Mouse (Mus musculus): Measurements from ENCODE around the gene Ap3s2. TPM values are rescaled to one million over a fixed set of nuclear protein-coding genes. Genes with fewer than 3 reads are reported as not detected.

Gene Ap3s2
- polyA plus RNA-seq, 1 experiment: 10.4 TPM

DNA sequence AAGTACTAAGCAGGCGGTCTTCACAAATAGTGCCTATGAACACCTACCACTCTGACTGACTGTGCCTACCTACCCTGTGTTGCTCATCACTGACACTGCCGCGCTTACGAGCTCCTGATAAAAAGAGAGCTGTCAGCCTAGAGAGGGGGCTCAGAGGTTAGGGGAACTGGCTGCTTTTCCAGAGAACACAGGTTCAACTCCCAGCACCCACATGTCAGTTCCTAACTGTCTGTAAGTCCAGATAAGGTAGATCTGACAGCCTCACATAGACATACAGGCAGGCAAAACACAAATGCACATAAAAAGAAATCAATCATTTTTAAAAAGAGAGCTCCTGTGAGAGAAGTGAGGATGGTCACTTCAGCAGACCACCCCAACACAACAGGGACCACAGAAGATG lies 15.3 kb downstream of the Ap3s2 start:
- H3K4me3 ChIP-seq (ENCODE audit: low read depth, low read length): no peak overlapping the region
- WGBS: 94% methylated on average over 4 of the region's 4 CpGs
- H3K4me1 ChIP-seq (ENCODE audit: control insufficient read depth, insufficient read depth, insufficient read length, low read length): peaks cover 21% of the 10 kb centered on the region; the same call in 1 of the 2 replicates
- no peak overlapping the region for H3K27ac ChIP-seq (ENCODE audit: insufficient read depth, low read depth, low read length)
- no peak for TF ChIP-seq POLR2A (IDR thresholded peaks at IDR 0.05; ENCODE audit: low read depth, low read length)
- TF ChIP-seq CTCF (IDR thresholded peaks at IDR 0.05; ENCODE audit: extremely low read depth, insufficient read length, insufficient replicate concordance, low read depth, low read length): no peak
- peaks cover 22% of the 10 kb centered on the region for H3K36me3 ChIP-seq (ENCODE audit: control insufficient read depth, insufficient read depth, low read length)
- no peaks in the 10 kb centered on the region for H3K27me3 ChIP-seq (ENCODE audit: control insufficient read depth, insufficient read depth, low read length)

DNA sequence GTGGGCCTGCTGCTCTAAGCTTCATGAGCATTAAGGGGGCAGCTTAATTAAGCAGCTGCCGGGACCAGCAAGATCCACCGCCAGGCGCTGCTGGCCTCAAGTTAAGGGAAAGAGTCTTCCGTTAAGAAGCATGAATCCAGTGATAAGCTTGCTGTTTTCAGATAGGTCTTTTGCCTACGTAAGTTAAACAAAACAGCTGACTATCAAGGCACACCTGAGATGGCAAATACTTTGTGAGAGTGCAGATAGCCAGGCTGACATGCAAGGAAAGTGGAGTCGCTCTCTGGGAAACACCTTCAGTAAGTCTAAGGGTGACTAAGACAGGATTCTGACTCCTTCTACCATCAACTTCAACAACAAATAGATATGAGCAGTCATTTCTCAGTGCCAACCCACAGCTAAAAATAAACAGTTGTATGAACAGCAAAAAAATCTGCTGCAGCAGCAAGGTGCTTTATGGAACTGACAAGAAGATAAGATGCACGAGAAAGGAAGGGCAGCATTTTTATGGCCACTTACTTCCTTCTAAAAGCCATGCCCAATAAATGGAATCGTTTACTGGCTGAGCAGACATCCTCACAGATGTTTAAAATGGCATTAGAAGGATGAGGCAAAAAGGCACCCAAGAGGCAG lies 17.2 kb downstream of the Ap3s2 start:
- 29% methylated on average over 8 of the region's 8 CpGs for WGBS
- Histone ChIP-seq H3K36me3 (ENCODE audit: control insufficient read depth, insufficient read depth, low read length) (peaks cover 8% of the 10 kb centered on the region), H3K27ac (ENCODE audit: insufficient read depth, low read depth, low read length) (peak overlapping the region; percentile 96), H3K4me3 (ENCODE audit: low read depth, low read length) (no peak overlapping the region; the same call in 1 of the 2 replicates), H3K27me3 (ENCODE audit: control insufficient read depth, insufficient read depth, low read length) (no peaks in the 10 kb centered on the region), H3K4me1 (ENCODE audit: control insufficient read depth, insufficient read depth, insufficient read length, low read length) (peaks cover 21% of the 10 kb centered on the region; the same call in 1 of the 2 replicates)
- no peak for TF ChIP-seq CTCF (IDR thresholded peaks at IDR 0.05; ENCODE audit: extremely low read depth, insufficient read length, insufficient replicate concordance, low read depth, low read length)
- TF ChIP-seq POLR2A (IDR thresholded peaks at IDR 0.05; ENCODE audit: low read depth, low read length): no peak

DNA sequence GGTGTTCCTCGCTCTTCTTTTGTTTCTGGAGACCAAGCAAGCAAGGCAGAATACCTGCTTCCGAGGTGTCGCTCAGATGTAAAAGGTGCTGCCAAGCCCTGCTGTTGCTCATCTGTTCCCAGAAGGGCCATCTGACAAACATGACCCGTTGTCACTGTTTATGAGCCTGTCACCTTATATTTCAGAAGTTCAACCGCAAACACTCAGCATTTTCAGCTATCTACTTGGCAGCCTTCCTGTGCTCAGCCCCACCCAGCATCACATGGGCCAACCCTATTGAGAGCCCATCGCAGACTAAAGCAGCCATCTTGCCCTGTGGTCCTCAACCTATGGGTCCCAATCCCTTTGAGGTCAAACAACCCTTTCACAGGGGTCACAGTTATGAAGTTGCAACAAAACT lies 19.7 kb downstream of the Ap3s2 start:
- TF ChIP-seq POLR2A (IDR thresholded peaks at IDR 0.05; ENCODE audit: low read depth, low read length) (no peak), CTCF (IDR thresholded peaks at IDR 0.05; ENCODE audit: extremely low read depth, insufficient read length, insufficient replicate concordance, low read depth, low read length) (no peak)
- H3K27me3 ChIP-seq (ENCODE audit: control insufficient read depth, insufficient read depth, low read length): no peaks in the 10 kb centered on the region
- H3K27ac ChIP-seq (ENCODE audit: insufficient read depth, low read depth, low read length): peak overlapping the region; percentile 84
- 45% methylated on average over 6 of the region's 6 CpGs for WGBS
- H3K4me1 ChIP-seq (ENCODE audit: control insufficient read depth, insufficient read depth, insufficient read length, low read length): peaks cover 33% of the 10 kb centered on the region; the same call in 1 of the 2 replicates
- H3K4me3 ChIP-seq (ENCODE audit: low read depth, low read length): no peak overlapping the region
- H3K36me3 ChIP-seq (ENCODE audit: control insufficient read depth, insufficient read depth, low read length): peaks cover 4% of the 10 kb centered on the region; the same call in 1 of the 2 replicates

DNA sequence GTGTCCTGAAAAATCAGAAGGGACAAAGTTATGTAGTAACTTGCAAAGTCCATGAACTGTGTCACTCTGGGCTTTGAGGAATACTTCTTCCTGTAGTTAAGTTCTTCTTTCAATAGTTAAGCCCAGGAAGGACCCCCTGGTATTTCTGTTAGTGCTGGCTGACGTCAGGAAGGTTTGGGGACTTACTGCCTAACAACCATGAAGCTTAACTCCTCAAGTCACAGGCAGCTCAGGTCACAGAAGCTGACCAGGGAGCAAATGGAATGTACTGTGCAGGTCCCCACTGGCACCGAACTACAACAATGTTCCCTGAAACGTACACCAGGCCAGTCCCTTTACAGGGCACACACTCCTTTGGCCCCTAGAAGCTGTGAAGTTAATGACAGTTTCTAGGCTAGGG lies 25.2 kb downstream of the Ap3s2 start:
- Histone ChIP-seq H3K27ac (ENCODE audit: insufficient read depth, low read depth, low read length) (peak overlapping the region; percentile 91), H3K27me3 (ENCODE audit: control insufficient read depth, insufficient read depth, low read length) (no peaks in the 10 kb centered on the region), H3K4me1 (ENCODE audit: control insufficient read depth, insufficient read depth, insufficient read length, low read length) (peaks cover 35% of the 10 kb centered on the region), H3K4me3 (ENCODE audit: low read depth, low read length) (no peak overlapping the region), H3K36me3 (ENCODE audit: control insufficient read depth, insufficient read depth, low read length) (peaks cover 1% of the 10 kb centered on the region; the same call in 1 of the 2 replicates)
- TF ChIP-seq CTCF (IDR thresholded peaks at IDR 0.05; ENCODE audit: extremely low read depth, insufficient read length, insufficient replicate concordance, low read depth, low read length): no peak
- WGBS: 46% methylated on average over 3 of the region's 3 CpGs

DNA sequence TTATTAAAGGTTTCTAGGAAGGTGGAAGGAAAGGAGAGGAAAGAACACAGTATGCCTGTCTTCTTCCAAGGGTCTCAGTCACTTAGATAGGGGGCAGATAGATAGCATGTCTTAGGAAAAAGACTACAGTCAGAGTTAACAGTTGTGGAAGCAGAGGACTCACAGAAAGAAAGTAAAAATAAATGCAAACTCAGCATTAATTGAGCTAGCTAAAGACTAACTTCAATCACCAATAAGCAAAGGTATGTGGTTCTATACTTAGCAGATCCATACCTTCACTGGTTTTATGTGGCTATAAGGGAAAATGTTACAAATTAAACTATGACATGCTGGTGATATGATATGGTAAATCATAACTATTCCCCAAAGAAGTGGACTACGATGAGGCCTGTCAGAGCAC lies 25.7 kb downstream of the Ap3s2 start:
- no peak overlapping the region for H3K4me3 ChIP-seq (ENCODE audit: low read depth, low read length)
- TF ChIP-seq CTCF (IDR thresholded peaks at IDR 0.05; ENCODE audit: extremely low read depth, insufficient read length, insufficient replicate concordance, low read depth, low read length): no peak
- TF ChIP-seq POLR2A (IDR thresholded peaks at IDR 0.05; ENCODE audit: low read depth, low read length): no peak
- peak overlapping the region; percentile 93 for H3K27ac ChIP-seq (ENCODE audit: insufficient read depth, low read depth, low read length)
- peaks cover 37% of the 10 kb centered on the region for H3K4me1 ChIP-seq (ENCODE audit: control insufficient read depth, insufficient read depth, insufficient read length, low read length)
- H3K27me3 ChIP-seq (ENCODE audit: control insufficient read depth, insufficient read depth, low read length): no peaks in the 10 kb centered on the region
- WGBS: 36% methylated on average over 1 of the region's 1 CpGs
- no peaks in the 10 kb centered on the region; the same call in 1 of the 2 replicates for H3K36me3 ChIP-seq (ENCODE audit: control insufficient read depth, insufficient read depth, low read length)

DNA sequence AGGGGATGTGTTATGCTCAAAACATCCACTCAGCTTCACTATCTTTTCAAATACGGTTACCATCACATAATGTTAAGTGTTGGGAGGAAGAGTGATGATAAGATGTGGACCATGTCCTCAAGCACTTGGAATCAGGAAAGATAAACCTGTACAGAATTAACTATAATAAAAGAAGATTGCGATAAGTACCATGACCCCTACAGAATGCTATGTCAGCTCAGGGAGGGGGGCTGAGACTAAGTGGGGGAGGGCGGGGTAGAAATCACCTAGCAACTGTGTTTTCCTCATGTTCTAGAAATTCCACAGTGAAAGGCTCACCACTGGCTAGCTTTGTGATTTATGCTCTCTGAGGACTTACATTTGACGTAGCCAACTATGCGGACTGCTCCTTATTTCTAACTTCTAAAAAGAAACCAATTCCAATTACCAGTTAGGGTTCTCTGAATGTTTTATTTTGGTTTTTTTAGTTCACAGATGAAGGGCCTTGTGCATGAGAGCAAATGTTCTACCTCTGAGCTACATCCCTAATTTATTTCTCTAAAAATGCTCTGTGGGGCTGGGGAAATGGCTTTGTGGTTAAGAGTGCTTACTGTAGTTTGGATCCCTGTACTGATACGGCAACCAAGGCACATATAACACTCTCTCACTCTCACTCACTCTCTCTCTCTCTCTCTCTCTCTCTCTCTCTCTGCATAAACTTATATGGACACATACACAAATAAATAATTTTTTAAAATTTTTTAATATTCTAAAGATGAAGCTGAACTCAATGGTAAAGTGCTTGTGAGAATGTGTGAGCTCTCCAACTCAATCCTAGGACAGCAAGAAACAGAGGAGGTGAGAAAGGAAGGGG lies 27.6 kb downstream of the Ap3s2 start:
- Histone ChIP-seq H3K27me3 (ENCODE audit: control insufficient read depth, insufficient read depth, low read length) (no peaks in the 10 kb centered on the region), H3K36me3 (ENCODE audit: control insufficient read depth, insufficient read depth, low read length) (no peaks in the 10 kb centered on the region; the same call in 1 of the 2 replicates), H3K27ac (ENCODE audit: insufficient read depth, low read depth, low read length) (peak overlapping the region; percentile 93), H3K4me1 (ENCODE audit: control insufficient read depth, insufficient read depth, insufficient read length, low read length) (peaks cover 44% of the 10 kb centered on the region), H3K4me3 (ENCODE audit: low read depth, low read length) (no peak overlapping the region)
- WGBS: 37% methylated on average over 6 of the region's 6 CpGs
- TF ChIP-seq CTCF (IDR thresholded peaks at IDR 0.05; ENCODE audit: extremely low read depth, insufficient read length, insufficient replicate concordance, low read depth, low read length) (no peak), POLR2A (IDR thresholded peaks at IDR 0.05; ENCODE audit: low read depth, low read length) (no peak)

All from small intestine, adult 2 months (tissue).